Mouse (Mus musculus) heart, postnatal 0 days (tissue): ENCODE measurements around the gene Lonrf3.

Experiments
- CTCF ChIP-seq: IDR thresholded peaks from 2 replicates; pipeline ENCODE4 v1.5.1; 2016; ENCODE audit warnings: antibody characterized with exemption, control low read depth, low read depth
- EP300 ChIP-seq: IDR thresholded peaks from 2 replicates; pipeline ENCODE4 v1.6.1; 2016; ENCODE audit warnings: antibody characterized with exemption, low read depth

- TF ChIP-seq CTCF (no peak), EP300 (no peak)
These were observed 57.2 kb downstream of the Lonrf3 start for GRCm38 (mm10) chrX:36385340-36385739.
